Mouse (Mus musculus) neutrophil, adult 59 days (primary cell): Measurements from ENCODE around the gene Gzmf. TPM values are rescaled to one million over a fixed set of nuclear protein-coding genes. Genes with fewer than 3 reads are reported as not detected.

Experiments used
- total RNA-seq, 2 experiments: library from RNA; stranded (reverse); gene quantifications; 1 replicate in 1 of 2; 2 replicates in 1 of 2; pipeline ENCODE4 v1.2.4; 2023

Gzmf gene
- not detected for total RNA-seq

DNA sequence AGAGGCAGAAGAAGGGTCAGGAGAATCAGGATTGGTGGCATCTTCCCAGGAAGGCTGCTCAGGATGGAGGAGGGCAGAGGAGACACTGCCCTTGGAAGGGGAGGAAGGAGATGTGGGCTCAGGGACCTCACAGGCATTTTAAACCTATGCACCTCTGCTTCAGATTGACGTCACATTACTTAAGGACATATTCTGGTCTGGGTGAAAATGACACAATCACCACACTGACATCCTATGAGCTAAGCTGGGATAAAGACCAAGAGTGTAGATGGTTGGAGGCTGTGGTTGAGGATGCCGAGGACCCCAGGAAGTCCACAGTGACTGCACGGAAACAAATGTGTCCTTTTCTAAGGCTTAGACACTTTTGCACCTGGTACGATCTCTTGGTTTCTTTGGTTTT is at the start of gene Gzmf:
TSS of gene Gzmf (minus strand) at position 101 of the 400 bp plus-strand sequence.

GRCm38 (mm10) chr14:56234556-56234955 is 23.3 kb upstream of the Gzmf start, which contains the start of gene Gzmc:
Gene Gzmc, minus strand, starts transcription at chr14:56234656.

DNA sequence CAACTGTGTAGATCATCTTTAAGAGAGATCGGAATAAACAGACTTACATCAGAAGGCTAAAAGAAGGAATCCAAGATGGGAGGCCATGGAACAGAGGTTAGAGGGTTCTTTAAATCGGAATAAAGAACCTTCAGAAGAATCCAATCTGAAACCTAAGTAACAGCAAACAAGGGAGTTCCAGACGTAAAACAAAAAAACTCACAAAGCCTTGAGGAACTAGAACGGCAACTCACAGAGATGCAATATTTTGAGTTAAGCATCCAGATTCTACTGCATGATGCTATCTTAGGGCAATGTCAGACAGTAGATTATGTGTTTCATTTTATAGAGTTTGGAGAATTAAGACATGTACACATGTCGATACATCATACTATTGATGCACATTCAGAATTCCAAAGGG is 36.7 kb downstream of the Gzmf start, which contains the start of gene Gzmn:
TSS of gene Gzmn (minus strand) at position 101 of the 400 bp plus-strand sequence.

GRCm38 (mm10) chr14:56159479-56159878 is 51.7 kb downstream of the Gzmf start, which contains the start of gene Gzmg:
Gene Gzmg, minus strand, starts transcription at chr14:56159579.

Other genes with a start within 250 kb of the Gzmf start
- gene Mcpt1, start 193.4 kb downstream of the Gzmf start, total RNA-seq = not detected
- not detected for gene Mcpt9, start 180.9 kb downstream of the Gzmf start, total RNA-seq
- not detected for gene Mcpt2, start 169.4 kb downstream of the Gzmf start, total RNA-seq
- not detected for gene Mcpt4, start 149.1 kb downstream of the Gzmf start, total RNA-seq
- 100 to 1,000 TPM; 123 to 204 TPM for gene Mcpt8, start 126.1 kb downstream of the Gzmf start, total RNA-seq
- gene Ctsg, start 108.8 kb downstream of the Gzmf start, total RNA-seq = 100 to 1,000 TPM; 166 to 198 TPM
- not detected for gene Gzme, start 90.8 kb downstream of the Gzmf start, total RNA-seq
- gene Gzmd, start 78.8 kb downstream of the Gzmf start, total RNA-seq = not detected
- not detected for gene Gzmg, start 51.8 kb downstream of the Gzmf start, total RNA-seq
- not detected for gene Gzmn, start 36.8 kb downstream of the Gzmf start, total RNA-seq
- not detected for gene Gzmc, start 23.2 kb upstream of the Gzmf start, total RNA-seq
- under 1 TPM in 1 of 2 experiments, not detected in 1; 0.62 TPM for gene Gzmb, start 50.8 kb upstream of the Gzmf start, total RNA-seq
- gene Atp12a, start 153.7 kb upstream of the Gzmf start, total RNA-seq = not detected
- under 1 TPM; 0.35 to 0.58 TPM for gene Rnf17, start 191.2 kb upstream of the Gzmf start, total RNA-seq